Mouse (Mus musculus) stomach, embryonic 15.5 days (tissue): ENCODE measurements around the gene Skint1. TPM values are rescaled to one million over a fixed set of nuclear protein-coding genes. Genes with fewer than 3 reads are reported as not detected.
"Not testable (repeated sequence)": the region's sequence is repeated elsewhere in the genome, so short reads cannot be mapped to it uniquely, and the experiment has no call there.

Experiments
- ATAC-seq: fragments of 200-750 bp; cut with Nextera tagmentation; 2 replicates; pipeline ENCODE4 v1.8.0; 2017; ENCODE audit warnings: low read depth, moderate number of reproducible peaks, moderate TSS enrichment; ENCODE audit not compliant: insufficient read depth, low FRiP score
- H3K27ac ChIP-seq: fragments of 300-500 bp; sonication (generic); 2 replicates; pipeline ENCODE4 v1.5.1; 2015; ENCODE audit warnings: mild to moderate bottlenecking, inconsistent platforms
- H3K27me3 ChIP-seq: fragments of 300-500 bp; sonication (generic); replicated peaks from 2 replicates; pipeline ENCODE4 v1.6.1; 2015; ENCODE audit warnings: inconsistent platforms
- H3K36me3 ChIP-seq: fragments of 300-500 bp; sonication (generic); 2 replicates; pipeline ENCODE4 v1.6.1; 2015; ENCODE audit warnings: inconsistent platforms
- H3K4me1 ChIP-seq: fragments of 300-500 bp; sonication (generic); 2 replicates; pipeline ENCODE4 v1.6.1; 2015; ENCODE audit warnings: inconsistent platforms
- H3K4me2 ChIP-seq: fragments of 300-500 bp; sonication (generic); 2 replicates; pipeline ENCODE4 v1.6.1; 2015; ENCODE audit warnings: mild to moderate bottlenecking, inconsistent platforms
- H3K4me3 ChIP-seq: fragments of 300-500 bp; sonication (generic); replicated peaks from 2 replicates; pipeline ENCODE4 v1.5.1; 2015; ENCODE audit warnings: inconsistent platforms
- H3K9ac ChIP-seq: fragments of 300-500 bp; sonication (generic); 2 replicates; pipeline ENCODE4 v1.6.1; 2015; ENCODE audit warnings: inconsistent platforms
- H3K9me3 ChIP-seq: fragments of 300-500 bp; sonication (generic); 2 replicates; pipeline ENCODE4 v1.6.1; 2016; ENCODE audit warnings: inconsistent platforms
- WGBS: fragments of 180-500 bp; shearing (Covaris S2); methylation state at CpG from one replicate; pipeline ENCODE4 v1.1.7; 2015; 5-methylcytosine and 5-hydroxymethylcytosine counted together
- polyA plus RNA-seq: library from polyadenylated mRNA; unstranded; fragments of >200 nt; fragmentation: Nextera tagmentation; extraction: Ambion mirVana; gene quantifications from 2 replicates; pipeline ENCODE4 v1.2.1, GENCODE M21; 2015

Gene Skint1
- polyA plus RNA-seq = 0.13 TPM in 1 of 2 replicates, not detected in the other

GRCm38 (mm10) chr4:112005969-112006368, at the start of gene Skint1:
Skint1 (plus strand) TSS chr4:112006269.
- ATAC-seq = no peak
- Histone ChIP-seq H3K9ac (no peak within 1 kb of the TSS), H3K4me3 (no peak within 1 kb of the TSS), H3K4me2 (no peak within 1 kb of the TSS), H3K36me3 (no peaks in the 10 kb centered on the region), H3K4me1 (no peaks in the 10 kb centered on the region), H3K27me3 (no peaks in the 10 kb centered on the region), H3K27ac (no peak within 1 kb of the TSS), H3K9me3 (no peaks in the 10 kb centered on the region)

DNA sequence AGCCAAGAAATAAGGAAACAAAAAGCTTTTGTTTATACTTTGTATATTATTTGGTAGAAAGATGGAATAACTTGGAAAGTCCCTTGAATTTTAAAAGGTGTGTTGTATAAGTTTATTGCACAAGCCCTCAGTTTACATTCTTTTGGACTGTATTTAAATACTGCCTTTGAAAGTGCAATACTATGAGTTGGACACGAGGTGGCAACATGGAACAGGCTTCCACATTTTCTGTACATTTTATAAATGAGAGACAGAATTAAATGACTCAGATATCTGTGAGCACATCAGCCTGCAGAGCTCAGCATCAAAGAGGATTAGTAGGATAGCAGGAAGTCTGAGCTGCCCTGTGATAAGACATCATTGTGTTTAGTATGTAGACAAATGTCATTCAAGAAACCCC, 44.8 kb upstream of the Skint1 start:
- no peak overlapping the region for H3K4me3 ChIP-seq
- no peak overlapping the region for H3K27ac ChIP-seq
- no peaks in the 10 kb centered on the region for H3K4me1 ChIP-seq
- ATAC-seq = no peak
- no peaks in the 10 kb centered on the region for H3K9me3 ChIP-seq
- 19% methylated on average over 1 of the region's 1 CpGs for WGBS
- no peak overlapping the region for H3K9ac ChIP-seq
- H3K4me2 ChIP-seq = no peak overlapping the region
- no peaks in the 10 kb centered on the region for H3K27me3 ChIP-seq
- H3K36me3 ChIP-seq = no peaks in the 10 kb centered on the region

DNA sequence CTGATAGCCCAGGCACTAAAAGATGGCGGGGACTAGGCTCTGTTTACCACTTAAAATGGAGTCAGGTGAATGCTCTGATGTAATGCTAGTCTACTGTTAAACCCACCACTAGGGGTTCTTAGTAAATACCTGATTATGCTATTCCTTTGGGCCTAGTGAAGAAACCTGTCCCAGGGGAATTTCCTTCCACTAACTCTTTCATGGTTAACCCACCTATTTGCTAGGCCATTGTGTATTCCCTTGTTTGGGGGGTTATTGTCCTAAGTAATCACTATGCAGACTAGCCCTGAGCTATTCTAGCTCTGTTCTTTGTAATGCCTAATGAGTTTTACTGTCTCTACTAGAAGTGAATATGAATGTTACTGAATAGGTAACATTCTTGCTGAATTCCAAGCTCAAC, 42.8 kb upstream of the Skint1 start:
- WGBS = 69% methylated on average over 1 of the region's 1 CpGs
- not testable (repeated sequence) for H3K27me3 ChIP-seq, H3K36me3 ChIP-seq, H3K9me3 ChIP-seq, H3K4me1 ChIP-seq, H3K9ac ChIP-seq, H3K4me3 ChIP-seq, H3K27ac ChIP-seq, ATAC-seq, H3K4me2 ChIP-seq

GRCm38 (mm10) chr4:111963669-111964068, 42.4 kb upstream of the Skint1 start:
- H3K9ac ChIP-seq = no peak overlapping the region
- ATAC-seq = no peak
- whole genome bisulfite sequencing = 74% methylated on average over 3 of the region's 3 CpGs
- H3K4me3 ChIP-seq = no peak overlapping the region
- no peaks in the 10 kb centered on the region for H3K4me1 ChIP-seq
- no peak overlapping the region for H3K4me2 ChIP-seq
- H3K36me3 ChIP-seq = no peaks in the 10 kb centered on the region
- no peaks in the 10 kb centered on the region for H3K27me3 ChIP-seq
- no peak overlapping the region for H3K27ac ChIP-seq
- H3K9me3 ChIP-seq = no peaks in the 10 kb centered on the region

GRCm38 (mm10) chr4:111972623-111973022, 33.4 kb upstream of the Skint1 start, which contains the start of gene Skint7:
Skint7 (plus strand) TSS chr4:111972923.
- Histone ChIP-seq H3K27me3 (no peaks in the 10 kb centered on the region), H3K27ac (no peak within 1 kb of the TSS), H3K9me3 (no peaks in the 10 kb centered on the region), H3K4me2 (no peak within 1 kb of the TSS), H3K4me3 (no peak within 1 kb of the TSS), H3K9ac (no peak within 1 kb of the TSS), H3K4me1 (no peaks in the 10 kb centered on the region), H3K36me3 (no peaks in the 10 kb centered on the region)
- WGBS = 88% methylated on average over 1 of the region's 1 CpGs
- no peak for ATAC-seq

DNA sequence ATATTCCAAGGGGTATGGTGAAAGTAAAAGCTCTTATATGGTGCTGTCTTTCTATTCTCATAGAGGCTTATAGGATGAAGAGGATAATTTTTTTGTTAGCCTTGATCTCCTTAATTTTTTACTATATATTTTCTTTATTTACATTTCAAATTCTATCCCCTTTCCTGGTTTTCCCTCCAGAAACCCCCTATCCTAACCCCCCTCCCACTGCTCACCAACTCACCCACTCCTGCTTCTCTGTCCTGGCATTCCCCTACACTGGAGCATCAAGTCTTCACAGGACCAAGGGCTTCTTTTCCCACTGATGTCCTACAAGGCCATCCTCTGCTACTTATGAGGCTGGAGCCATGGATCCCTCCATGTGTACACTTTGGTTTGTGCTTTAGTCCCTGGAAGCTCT, 65.6 kb downstream of the Skint1 start, which contains the start of gene Skint4:
Skint4 (plus strand) TSS at position 301 of the 400 bp plus-strand sequence.
- H3K4me3 ChIP-seq = no peak within 1 kb of the TSS

More for the DNA sequence above, 65.6 kb downstream of the Skint1 start, which contains the start of gene Skint4:
- Histone ChIP-seq H3K4me1 (no peaks in the 10 kb centered on the region), H3K27me3 (no peaks in the 10 kb centered on the region), H3K9ac (no peak within 1 kb of the TSS), H3K4me2 (no peak within 1 kb of the TSS), H3K9me3 (no peaks in the 10 kb centered on the region), H3K36me3 (no peaks in the 10 kb centered on the region), H3K27ac (no peak within 1 kb of the TSS)
- ATAC-seq = no peak

Other genes with a start within 250 kb of the Skint1 start
- gene Slc5a9, start 103.4 kb upstream of the Skint1 start, polyA plus RNA-seq = 3.0 and 5.9 TPM in 2 replicates
- gene Skint8, start 86.9 kb upstream of the Skint1 start, polyA plus RNA-seq = 0.22 and 0.45 TPM in 2 replicates
- gene Skint7, start 33.3 kb upstream of the Skint1 start, polyA plus RNA-seq = not detected in 2 replicates
- not detected in 2 replicates for gene Skint4, start 65.7 kb downstream of the Skint1 start, polyA plus RNA-seq
- gene Skint3, start 226.0 kb downstream of the Skint1 start, polyA plus RNA-seq = 0.04 and 0.09 TPM in 2 replicates